Mouse (Mus musculus) neural tube, embryonic 12.5 days (tissue): ENCODE measurements around the gene Tnnc1. TPM values are rescaled to one million over a fixed set of nuclear protein-coding genes. Genes with fewer than 3 reads are reported as not detected.

Experiments used
- ATAC-seq: fragments of 200-750 bp; cut with Nextera tagmentation; 2 replicates; pipeline ENCODE4 v1.8.0; 2017; ENCODE audit warnings: low read depth, mild to moderate bottlenecking, moderate TSS enrichment, moderate library complexity; ENCODE audit not compliant: low FRiP score
- H3K27ac ChIP-seq: fragments of 300-500 bp; sonication (generic); 2 replicates; pipeline ENCODE4 v1.5.1; 2016
- H3K27me3 ChIP-seq: fragments of 300-500 bp; sonication (generic); replicated peaks from 2 replicates; pipeline ENCODE4 v1.6.1; 2016; ENCODE audit warnings: mild to moderate bottlenecking
- H3K36me3 ChIP-seq: fragments of 300-500 bp; sonication (generic); 2 replicates; pipeline ENCODE4 v1.6.1; 2016; ENCODE audit warnings: mild to moderate bottlenecking
- H3K4me1 ChIP-seq: fragments of 300-500 bp; sonication (generic); 2 replicates; pipeline ENCODE4 v1.6.1; 2016
- H3K4me2 ChIP-seq: fragments of 300-500 bp; sonication (generic); replicated peaks from 2 replicates; pipeline ENCODE4 v1.6.1; 2016; ENCODE audit warnings: mild to moderate bottlenecking
- H3K4me3 ChIP-seq: fragments of 300-500 bp; sonication (generic); 2 replicates; pipeline ENCODE4 v1.5.1; 2016
- H3K9ac ChIP-seq: fragments of 300-500 bp; sonication (generic); 2 replicates; pipeline ENCODE4 v1.6.1; 2016; ENCODE audit warnings: mild to moderate bottlenecking
- H3K9me3 ChIP-seq: fragments of 300-500 bp; sonication (generic); 2 replicates; pipeline ENCODE4 v1.6.1; 2016; ENCODE audit warnings: mild to moderate bottlenecking
- WGBS: fragments of 180-500 bp; shearing (Covaris S2); methylation state at CpG from one replicate; pipeline ENCODE4 v1.1.7; 2016; 5-methylcytosine and 5-hydroxymethylcytosine counted together
- polyA plus RNA-seq: library from polyadenylated mRNA; unstranded; fragments of >200 nt; fragmentation: Nextera tagmentation; extraction: Ambion mirVana; gene quantifications from 2 replicates; pipeline ENCODE4 v1.2.1, GENCODE M21; 2016

Gene Tnnc1
- polyA plus RNA-seq, 1 experiment from 2014 or later: 44.2 TPM

DNA sequence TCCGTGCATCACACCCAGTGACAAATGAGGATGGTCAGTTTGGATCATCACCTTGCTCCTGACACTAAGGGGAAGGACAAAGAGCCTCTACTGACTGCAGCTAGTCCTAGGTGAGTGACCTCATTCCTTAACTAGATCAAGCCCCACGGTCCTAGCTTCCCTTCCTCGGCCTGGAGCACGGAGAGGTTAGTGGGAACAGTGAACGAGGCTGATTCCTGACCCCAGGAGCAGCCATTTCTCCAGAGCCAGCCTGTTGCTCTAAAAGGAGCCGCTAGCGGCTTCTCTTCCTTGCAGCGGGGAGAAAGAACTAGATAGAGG, 2.9 kb upstream of the Tnnc1 start:
- Histone ChIP-seq H3K36me3 (peaks cover 41% of the 10 kb centered on the region), H3K4me1 (peaks cover 15% of the 10 kb centered on the region), H3K9me3 (no peaks in the 10 kb centered on the region), H3K4me2 (peak overlapping the region; percentile 71), H3K9ac (peak overlapping the region; percentile 87), H3K27ac (peak overlapping the region; percentile 2; the same call in 1 of the 2 replicates), H3K4me3 (peak overlapping the region; percentile 79), H3K27me3 (no peaks in the 10 kb centered on the region)
- no peak for ATAC-seq
- WGBS: 33% methylated on average over 8 of the region's 8 CpGs

DNA sequence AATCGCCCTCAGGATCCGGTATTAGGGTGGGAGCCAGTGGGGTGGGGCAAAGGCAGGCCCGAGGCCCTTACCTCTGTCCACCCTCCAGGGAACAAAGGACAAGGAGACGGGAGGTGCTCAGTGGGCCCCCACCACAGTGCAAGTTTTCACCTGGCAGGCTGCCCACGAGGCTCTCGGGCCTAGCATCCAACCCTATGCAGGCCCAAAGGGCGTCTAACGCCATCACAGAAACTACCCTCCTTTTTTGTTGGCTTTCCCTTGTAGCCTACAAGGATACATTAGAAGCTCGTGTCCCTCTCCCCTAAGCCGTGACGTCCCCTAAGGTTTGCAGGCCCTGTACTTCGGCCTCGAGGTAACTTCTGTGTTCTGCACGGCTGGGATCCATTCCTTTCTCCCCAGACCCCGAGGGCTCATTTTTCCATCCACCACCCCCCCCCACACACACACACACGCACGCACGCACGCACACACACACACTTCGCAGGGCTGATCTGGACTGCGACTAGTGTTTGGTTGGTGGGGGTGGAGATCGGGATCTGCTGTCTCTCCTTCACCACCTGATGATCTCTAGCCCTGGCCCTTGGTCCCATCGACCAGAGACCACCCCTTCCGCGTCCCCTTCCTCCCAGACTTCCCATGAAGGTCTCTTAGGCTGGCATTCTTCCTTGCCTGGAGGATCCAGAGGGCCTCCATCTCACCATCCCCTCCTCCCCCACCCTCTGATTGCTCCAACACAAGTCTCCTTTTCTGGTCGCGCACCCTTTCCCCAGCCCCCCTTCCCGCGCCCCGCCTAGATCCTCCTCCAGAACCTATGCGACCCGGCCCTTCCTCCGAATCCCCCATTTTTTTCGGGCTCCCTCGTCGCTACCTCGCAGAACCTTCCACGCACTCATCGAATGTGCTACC, 2.3 kb upstream of the Tnnc1 start:
- peaks cover 35% of the 10 kb centered on the region for H3K36me3 ChIP-seq
- H3K27me3 ChIP-seq: no peaks in the 10 kb centered on the region
- no peaks in the 10 kb centered on the region for H3K9me3 ChIP-seq
- 1% methylated on average over 39 of the region's 39 CpGs for WGBS
- peak overlapping the region; percentile 87 for H3K9ac ChIP-seq
- H3K4me3 ChIP-seq: peak overlapping the region; percentile 79
- peak overlapping the region; percentile 59; the same call in 1 of the 2 replicates for H3K27ac ChIP-seq
- peaks cover 15% of the 10 kb centered on the region for H3K4me1 ChIP-seq
- H3K4me2 ChIP-seq: peak overlapping the region; percentile 71
- ATAC-seq: peak; percentile 68

DNA sequence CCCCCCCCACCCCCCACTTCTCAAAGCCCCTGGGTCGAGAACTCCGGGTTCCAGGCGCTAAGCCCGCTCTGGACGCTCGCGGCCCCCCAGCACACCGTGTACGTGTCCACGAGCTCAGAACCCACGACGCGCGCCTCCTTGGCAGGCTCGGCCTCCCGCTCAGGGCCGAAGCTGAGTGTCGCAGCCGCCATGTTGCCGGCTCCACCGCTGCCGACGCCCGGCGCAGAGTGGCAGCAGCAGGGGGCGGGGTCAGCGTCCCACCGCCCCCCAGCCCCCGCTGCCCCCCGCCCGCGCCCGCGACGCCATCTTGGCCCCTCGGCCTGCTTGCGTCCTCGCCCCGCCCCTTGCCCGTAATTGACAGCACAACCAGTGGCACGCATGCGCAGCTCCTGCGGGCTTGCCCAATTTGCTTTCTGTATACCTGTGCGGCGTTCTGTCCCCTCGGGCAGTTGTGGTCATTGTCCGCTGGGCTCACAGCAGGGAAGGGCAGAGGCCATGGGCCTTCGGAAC, 1.6 kb upstream of the Tnnc1 start:
- under 1% methylated on average over 44 of the region's 48 CpGs for WGBS
- H3K27me3 ChIP-seq: no peaks in the 10 kb centered on the region
- ATAC-seq: peak; percentile 72
- H3K4me1 ChIP-seq: peaks cover 15% of the 10 kb centered on the region
- H3K4me2 ChIP-seq: peak overlapping the region; percentile 71
- no peaks in the 10 kb centered on the region for H3K9me3 ChIP-seq
- peak overlapping the region; percentile 87 for H3K9ac ChIP-seq
- peaks cover 27% of the 10 kb centered on the region for H3K36me3 ChIP-seq
- peak overlapping the region; percentile 79 for H3K4me3 ChIP-seq
- peak overlapping the region; percentile 59; the same call in 1 of the 2 replicates for H3K27ac ChIP-seq

- Histone ChIP-seq H3K27me3 (no peaks in the 10 kb centered on the region), H3K27ac (peak overlapping the region; percentile 59; the same call in 1 of the 2 replicates)
- WGBS: 84% methylated on average over 13 of the region's 13 CpGs
Measured at GRCm38 (mm10) chr14:31207070-31207830, 862 bp upstream of the Tnnc1 start.

DNA sequence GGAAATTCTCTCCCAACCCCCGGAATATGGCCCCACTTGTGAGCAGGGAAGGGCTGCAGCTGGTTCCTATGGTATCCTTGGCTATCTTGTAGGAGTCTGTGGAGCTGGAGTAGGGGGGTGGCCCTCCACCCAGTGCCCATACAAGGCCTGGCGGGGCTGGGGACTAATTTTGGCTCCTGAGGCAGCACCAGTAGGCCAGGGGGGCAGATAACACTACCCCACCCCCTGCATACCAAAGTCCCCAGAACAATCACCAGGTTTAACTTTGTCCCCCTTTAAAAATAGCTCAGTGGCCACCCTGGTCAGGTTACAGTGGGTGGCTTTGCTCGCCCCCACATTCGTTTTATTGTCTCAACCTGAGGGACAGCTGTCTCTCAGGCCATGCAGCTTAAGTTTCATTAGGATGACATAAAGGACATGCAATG, 1.0 kb downstream of the Tnnc1 start:
- 62% methylated on average over 4 of the region's 4 CpGs for WGBS
- Histone ChIP-seq H3K36me3 (peaks cover 1% of the 10 kb centered on the region), H3K4me1 (peaks cover 15% of the 10 kb centered on the region), H3K9ac (no peak overlapping the region), H3K9me3 (no peaks in the 10 kb centered on the region), H3K4me2 (no peak overlapping the region), H3K4me3 (no peak overlapping the region), H3K27me3 (no peaks in the 10 kb centered on the region), H3K27ac (no peak overlapping the region)
- ATAC-seq: no peak

More at GRCm38 (mm10) chr14:31207070-31207830, 862 bp upstream of the Tnnc1 start:
- Histone ChIP-seq H3K4me1 (peaks cover 15% of the 10 kb centered on the region), H3K9ac (peak overlapping the region; percentile 87; the same call in 1 of the 2 replicates), H3K4me2 (peak overlapping the region; percentile 71), H3K36me3 (peaks cover 20% of the 10 kb centered on the region), H3K9me3 (no peaks in the 10 kb centered on the region), H3K4me3 (peak overlapping the region; percentile 79)
- peak; percentile 27; the same call in 1 of the 2 replicates for ATAC-seq

DNA sequence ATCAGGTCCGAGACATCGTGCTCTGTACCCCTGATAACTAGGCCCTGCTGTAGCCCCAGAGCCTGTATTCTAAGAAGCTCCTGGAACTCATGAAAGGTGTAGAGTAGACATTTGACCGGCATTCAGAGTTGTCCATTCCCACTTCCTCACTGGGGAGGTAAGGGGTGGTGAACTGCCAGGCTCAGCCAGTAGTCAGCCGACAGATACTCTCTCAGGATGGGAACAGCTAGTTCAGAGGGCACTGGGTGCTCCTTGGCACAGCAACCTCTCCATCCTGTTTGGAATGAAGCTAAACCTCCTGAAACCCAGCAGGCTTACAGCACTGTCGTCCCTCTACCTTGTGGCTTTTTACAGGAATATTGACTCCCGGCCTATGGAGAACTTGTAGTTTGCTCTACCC, 3.7 kb downstream of the Tnnc1 start:
- Histone ChIP-seq H3K9me3 (no peaks in the 10 kb centered on the region), H3K4me1 (no peaks in the 10 kb centered on the region), H3K4me2 (no peak overlapping the region), H3K27ac (no peak overlapping the region), H3K36me3 (no peaks in the 10 kb centered on the region), H3K27me3 (no peaks in the 10 kb centered on the region), H3K4me3 (no peak overlapping the region), H3K9ac (no peak overlapping the region)
- 86% methylated on average over 6 of the region's 6 CpGs for WGBS
- ATAC-seq: no peak

GRCm38 (mm10) chr14:31212499-31212898, 4.4 kb downstream of the Tnnc1 start:
- whole genome bisulfite sequencing: 86% methylated on average over 3 of the region's 3 CpGs
- no peak overlapping the region for H3K27ac ChIP-seq
- no peaks in the 10 kb centered on the region for H3K9me3 ChIP-seq
- no peak overlapping the region for H3K4me2 ChIP-seq
- H3K27me3 ChIP-seq: no peaks in the 10 kb centered on the region
- no peak for ATAC-seq
- H3K4me3 ChIP-seq: no peak overlapping the region
- no peaks in the 10 kb centered on the region for H3K36me3 ChIP-seq
- no peak overlapping the region for H3K9ac ChIP-seq
- H3K4me1 ChIP-seq: peaks cover 4% of the 10 kb centered on the region

- no peak overlapping the region for H3K27ac ChIP-seq
- no peaks in the 10 kb centered on the region for H3K36me3 ChIP-seq
- no peaks in the 10 kb centered on the region for H3K27me3 ChIP-seq
- H3K9ac ChIP-seq: no peak overlapping the region
- WGBS: 71% methylated on average over 8 of the region's 8 CpGs
- no peaks in the 10 kb centered on the region for H3K9me3 ChIP-seq
- H3K4me2 ChIP-seq: no peak overlapping the region
- no peak overlapping the region for H3K4me3 ChIP-seq
- ATAC-seq: no peak
- peaks cover 10% of the 10 kb centered on the region for H3K4me1 ChIP-seq
Measured at GRCm38 (mm10) chr14:31213868-31214267, 5.8 kb downstream of the Tnnc1 start.

GRCm38 (mm10) chr14:31214684-31215083, 6.6 kb downstream of the Tnnc1 start:
- H3K27ac ChIP-seq: no peak overlapping the region
- H3K36me3 ChIP-seq: no peaks in the 10 kb centered on the region
- peaks cover 10% of the 10 kb centered on the region for H3K4me1 ChIP-seq
- no peak overlapping the region for H3K4me2 ChIP-seq
- no peak for ATAC-seq
- WGBS: 76% methylated on average over 3 of the region's 3 CpGs
- no peak overlapping the region for H3K4me3 ChIP-seq
- no peaks in the 10 kb centered on the region for H3K27me3 ChIP-seq
- no peaks in the 10 kb centered on the region for H3K9me3 ChIP-seq
- no peak overlapping the region for H3K9ac ChIP-seq

DNA sequence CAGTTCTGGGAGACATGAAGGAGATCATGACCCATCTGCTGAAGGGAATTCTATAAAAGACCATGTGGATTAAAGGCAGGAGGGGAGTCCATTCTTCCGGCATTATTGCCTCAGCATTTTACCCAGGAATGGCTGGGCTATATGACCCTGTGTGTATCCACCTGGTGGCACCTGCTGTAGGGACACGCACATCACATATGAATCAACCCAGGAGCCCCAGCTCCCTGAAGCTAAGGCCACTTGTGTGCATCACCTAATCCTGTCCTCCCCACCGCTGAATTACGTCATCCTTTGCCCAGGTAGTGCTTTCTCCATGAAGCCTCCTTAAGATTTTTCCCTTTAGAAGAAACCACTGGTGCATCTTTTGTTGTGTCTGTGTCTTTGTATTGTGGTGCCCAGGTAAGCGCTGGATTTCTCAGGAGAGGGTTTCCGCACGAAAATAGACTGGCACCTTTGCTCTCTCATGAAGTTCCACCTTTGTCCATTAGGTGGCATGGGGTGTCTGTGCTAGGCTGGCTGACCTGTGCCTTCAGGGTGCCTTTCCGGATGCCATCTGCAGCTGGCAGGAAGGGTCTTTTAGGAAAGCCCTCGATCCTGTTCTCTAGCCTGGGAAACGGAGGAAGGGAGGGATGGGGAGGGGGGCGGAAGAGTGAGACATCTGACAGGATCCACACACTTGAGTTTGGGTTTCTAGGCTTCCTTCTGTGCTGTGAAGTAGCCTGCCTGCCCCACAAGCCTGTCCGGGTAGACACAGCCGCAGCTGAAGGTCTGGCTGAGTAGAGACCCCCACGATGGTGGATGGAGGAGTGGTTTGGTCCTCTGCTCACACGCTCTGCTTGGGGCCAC, 7.3 kb downstream of the Tnnc1 start:
- H3K27ac ChIP-seq: no peak overlapping the region
- 38% methylated on average over 15 of the region's 15 CpGs for WGBS

DNA sequence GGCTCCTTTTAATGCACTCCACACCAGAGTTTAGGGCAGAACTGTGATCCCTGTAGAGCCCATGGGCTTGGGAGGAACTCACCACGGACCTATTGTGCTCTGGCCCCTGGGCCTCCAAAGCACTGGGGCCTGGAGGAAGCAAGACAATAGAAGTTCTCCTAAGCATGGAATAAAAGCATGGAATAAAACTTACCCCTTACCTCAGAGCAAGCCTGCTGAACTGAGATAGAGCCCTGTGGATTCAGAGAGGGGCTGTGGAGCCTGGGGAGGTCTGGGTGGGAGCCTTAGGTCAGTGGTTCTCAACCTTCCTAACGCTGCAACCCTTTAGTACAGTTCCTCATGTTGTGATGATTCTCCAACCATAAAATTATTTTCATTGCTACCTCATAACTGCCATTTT, 8.7 kb downstream of the Tnnc1 start, which contains the start of gene Nisch:
Gene Nisch (minus strand): TSS at position 101 of the 400 bp plus-strand sequence.
- Histone ChIP-seq H3K9me3 (no peaks in the 10 kb centered on the region), H3K4me3 (no peak within 1 kb of the TSS; the same call in 1 of the 2 replicates), H3K9ac (no peak within 1 kb of the TSS), H3K27me3 (no peaks in the 10 kb centered on the region), H3K4me2 (peak within 1 kb of the TSS; percentile 38), H3K27ac (no peak within 1 kb of the TSS), H3K4me1 (peaks cover 17% of the 10 kb centered on the region), H3K36me3 (no peaks in the 10 kb centered on the region)
- WGBS: 63% methylated on average over 2 of the region's 2 CpGs
- no peak for ATAC-seq

More for the DNA sequence above, 7.3 kb downstream of the Tnnc1 start:
- Histone ChIP-seq H3K4me2 (peak overlapping the region; percentile 22; the same call in 1 of the 2 replicates), H3K27me3 (no peaks in the 10 kb centered on the region), H3K9ac (no peak overlapping the region), H3K36me3 (no peaks in the 10 kb centered on the region), H3K4me1 (peaks cover 10% of the 10 kb centered on the region), H3K9me3 (no peaks in the 10 kb centered on the region), H3K4me3 (no peak overlapping the region)
- ATAC-seq: peak; percentile 80
